Mouse (Mus musculus) limb, embryonic 13.5 days (tissue): ENCODE data around the gene Gm49380. TPM values are rescaled to one million over a fixed set of nuclear protein-coding genes. Genes with fewer than 3 reads are reported as not detected.

ENCODE experiments used
- ATAC-seq: fragments of 200-750 bp; cut with Nextera tagmentation; 2 replicates; pipeline ENCODE4 v1.8.0; 2017; ENCODE audit warnings: low read depth, moderate number of reproducible peaks, moderate TSS enrichment; ENCODE audit not compliant: low FRiP score
- H3K27ac ChIP-seq: fragments of 300-500 bp; sonication (generic); 2 replicates; pipeline ENCODE4 v1.5.1; 2015; ENCODE audit warnings: inconsistent platforms, mild to moderate bottlenecking, moderate library complexity
- H3K27me3 ChIP-seq: fragments of 300-500 bp; sonication (generic); 2 replicates; pipeline ENCODE4 v1.6.1; 2015; ENCODE audit warnings: mild to moderate bottlenecking, inconsistent platforms
- H3K36me3 ChIP-seq: fragments of 300-500 bp; sonication (generic); 2 replicates; pipeline ENCODE4 v1.6.1; 2015; ENCODE audit warnings: inconsistent platforms, mild to moderate bottlenecking, moderate library complexity
- H3K4me1 ChIP-seq: fragments of 300-500 bp; sonication (generic); 2 replicates; pipeline ENCODE4 v1.6.1; 2015; ENCODE audit warnings: inconsistent platforms
- H3K4me2 ChIP-seq: fragments of 300-500 bp; sonication (generic); replicated peaks from 2 replicates; pipeline ENCODE4 v1.6.1; 2015; ENCODE audit warnings: inconsistent platforms, mild to moderate bottlenecking, moderate library complexity
- H3K4me3 ChIP-seq: fragments of 300-500 bp; sonication (generic); 2 replicates; pipeline ENCODE4 v1.5.1; 2015; ENCODE audit warnings: moderate library complexity, mild to moderate bottlenecking, inconsistent platforms
- H3K9ac ChIP-seq: fragments of 300-500 bp; sonication (generic); 2 replicates; pipeline ENCODE4 v1.6.1; 2015; ENCODE audit warnings: mild to moderate bottlenecking, inconsistent platforms
- H3K9me3 ChIP-seq: fragments of 300-500 bp; sonication (generic); 2 replicates; pipeline ENCODE4 v1.6.1; 2016; ENCODE audit warnings: inconsistent platforms
- WGBS: fragments of 180-500 bp; shearing (Covaris S2); methylation state at CpG from one replicate; pipeline ENCODE4 v1.1.7; 2015; 5-methylcytosine and 5-hydroxymethylcytosine counted together
- polyA plus RNA-seq: library from polyadenylated mRNA; unstranded; fragments of >200 nt; fragmentation: Nextera tagmentation; extraction: Ambion mirVana; gene quantifications from 2 replicates; pipeline ENCODE4 v1.2.1, GENCODE M21; 2015

Gm49380 gene
- polyA plus RNA-seq, 1 experiment from 2014 or later, result 0.10 TPM

- Histone ChIP-seq H3K27ac (no peak overlapping the region), H3K27me3 (peaks cover 52% of the 10 kb centered on the region), H3K4me3 (peak overlapping the region; percentile 64), H3K9me3 (no peaks in the 10 kb centered on the region), H3K36me3 (peaks cover 5% of the 10 kb centered on the region; the same call in 1 of the 2 replicates), H3K4me1 (peaks cover 72% of the 10 kb centered on the region), H3K4me2 (peak overlapping the region; percentile 98), H3K9ac (peak overlapping the region; percentile 75)
- 3% methylated on average over 10 of the region's 10 CpGs for WGBS
- no peak for ATAC-seq
Observed at GRCm38 (mm10) chr9:44085276-44085675, 28.0 kb downstream of the Gm49380 start.

GRCm38 (mm10) chr9:44084659-44085229 is 28.6 kb downstream of the Gm49380 start:
- ATAC-seq, result peak; percentile 71
- Histone ChIP-seq H3K27me3 (peaks cover 52% of the 10 kb centered on the region), H3K4me2 (peak overlapping the region; percentile 98), H3K36me3 (no peaks in the 10 kb centered on the region), H3K27ac (no peak overlapping the region), H3K4me3 (peak overlapping the region; percentile 64), H3K9me3 (no peaks in the 10 kb centered on the region), H3K9ac (peak overlapping the region; percentile 75), H3K4me1 (peaks cover 73% of the 10 kb centered on the region)
- WGBS, result under 1% methylated on average over 61 of the region's 62 CpGs

DNA sequence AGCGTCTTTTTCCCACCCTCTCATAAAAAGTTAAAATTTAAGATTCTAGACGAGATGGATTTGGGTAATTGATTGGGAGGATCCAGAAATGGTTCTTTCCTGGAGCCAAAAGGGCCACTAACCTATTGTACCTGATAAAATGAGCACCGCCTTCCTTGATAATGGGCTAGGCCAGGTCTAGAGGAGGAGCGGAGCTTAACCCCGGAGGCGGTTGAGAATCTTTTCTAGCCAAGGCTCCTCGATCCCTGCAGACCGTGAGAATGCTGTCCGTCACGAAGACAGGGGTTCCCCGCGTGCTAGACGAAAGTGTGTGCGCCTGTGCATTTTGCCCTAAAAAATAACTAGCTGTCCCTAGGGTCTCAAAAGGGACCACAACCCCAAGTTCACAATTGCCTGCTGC is 29.1 kb downstream of the Gm49380 start:
- WGBS, result 1% methylated on average over 14 of the region's 14 CpGs
- Histone ChIP-seq H3K27ac (no peak overlapping the region), H3K4me2 (peak overlapping the region; percentile 98), H3K4me1 (peaks cover 72% of the 10 kb centered on the region), H3K4me3 (peak overlapping the region; percentile 64), H3K9ac (peak overlapping the region; percentile 75; the same call in 1 of the 2 replicates), H3K9me3 (no peaks in the 10 kb centered on the region), H3K36me3 (no peaks in the 10 kb centered on the region), H3K27me3 (peaks cover 52% of the 10 kb centered on the region)
- no peak for ATAC-seq

DNA sequence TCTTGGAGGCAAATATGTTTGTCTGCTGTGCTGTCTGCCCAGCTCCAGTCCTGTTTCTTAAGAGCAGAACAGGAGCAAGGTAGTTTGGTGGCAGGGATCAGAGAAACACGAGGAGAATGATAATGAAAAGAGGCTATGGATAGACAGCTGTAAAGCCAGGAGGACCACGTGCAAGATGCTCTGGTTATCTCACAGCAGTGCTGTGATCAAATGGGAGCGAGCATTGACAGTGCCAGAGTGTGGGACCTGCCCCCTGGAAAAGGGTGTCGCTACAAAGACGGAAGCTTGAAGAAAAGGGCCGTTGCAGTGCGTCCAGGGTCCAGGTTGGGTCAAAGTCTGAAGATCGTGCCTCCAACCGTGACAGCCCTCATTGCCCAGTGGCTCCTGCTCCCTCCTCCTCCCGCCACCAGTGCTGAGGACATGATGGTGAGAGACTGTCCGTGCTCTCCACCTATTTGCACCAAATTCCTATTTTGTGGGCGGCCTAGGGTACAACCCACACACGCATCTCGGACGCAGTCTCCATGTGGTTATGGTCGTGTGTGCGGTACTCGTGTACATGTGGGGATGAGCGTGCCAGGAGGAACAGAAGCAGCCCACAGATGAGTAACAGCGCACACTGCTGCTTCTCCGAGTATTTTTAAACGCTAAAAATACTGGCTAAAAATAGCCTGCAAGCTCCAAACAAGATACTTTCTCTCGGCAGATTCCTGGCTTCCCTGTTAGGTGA is 29.7 kb downstream of the Gm49380 start:
- H3K36me3 ChIP-seq, result no peaks in the 10 kb centered on the region
- H3K4me1 ChIP-seq, result peaks cover 76% of the 10 kb centered on the region
- H3K4me3 ChIP-seq, result peak overlapping the region; percentile 64
- 11% methylated on average over 23 of the region's 23 CpGs for WGBS
- H3K4me2 ChIP-seq, result peak overlapping the region; percentile 98
- peaks cover 52% of the 10 kb centered on the region for H3K27me3 ChIP-seq
- 0 out of 2 replicates have a peak overlapping the region, but pooled peaks have one; percentile 4 for H3K9ac ChIP-seq
- no peak for ATAC-seq
- no peaks in the 10 kb centered on the region for H3K9me3 ChIP-seq
- H3K27ac ChIP-seq, result no peak overlapping the region

GRCm38 (mm10) chr9:44082266-44082665 is 31.0 kb downstream of the Gm49380 start:
- peaks cover 67% of the 10 kb centered on the region for H3K4me1 ChIP-seq
- no peaks in the 10 kb centered on the region for H3K36me3 ChIP-seq
- H3K27me3 ChIP-seq, result peaks cover 42% of the 10 kb centered on the region
- 86% methylated on average over 5 of the region's 5 CpGs for WGBS
- H3K4me3 ChIP-seq, result no peak overlapping the region
- H3K27ac ChIP-seq, result no peak overlapping the region
- H3K9me3 ChIP-seq, result no peaks in the 10 kb centered on the region
- H3K4me2 ChIP-seq, result no peak overlapping the region
- H3K9ac ChIP-seq, result no peak overlapping the region
- no peak for ATAC-seq

DNA sequence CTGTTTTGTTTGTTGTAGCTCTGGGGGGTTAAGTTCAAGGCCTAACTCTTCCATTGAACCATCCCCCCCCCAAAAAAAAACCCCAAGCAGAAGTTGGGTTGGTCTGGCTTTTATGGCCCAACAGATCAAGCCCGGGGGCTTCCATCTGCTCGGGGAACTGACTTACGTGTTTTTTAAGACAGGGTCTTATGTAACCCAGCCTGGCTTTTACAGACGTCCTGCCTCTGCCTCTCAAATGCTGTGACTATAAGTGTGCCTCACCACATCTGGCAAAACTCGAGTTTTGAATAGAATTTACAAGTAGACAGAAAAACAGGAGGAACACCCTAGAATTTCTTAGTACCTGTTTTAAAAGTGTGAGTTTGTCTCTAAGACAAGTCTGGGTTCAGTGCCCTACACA is 31.7 kb downstream of the Gm49380 start:
- H3K4me3 ChIP-seq, result no peak overlapping the region
- H3K9me3 ChIP-seq, result no peaks in the 10 kb centered on the region
- 0 out of 2 replicates have a peak overlapping the region, but pooled peaks have one; percentile 17 for H3K4me2 ChIP-seq
- no peaks in the 10 kb centered on the region for H3K36me3 ChIP-seq
- H3K4me1 ChIP-seq, result peaks cover 63% of the 10 kb centered on the region
- 18% methylated on average over 5 of the region's 5 CpGs for WGBS
- no peak for ATAC-seq
- H3K9ac ChIP-seq, result no peak overlapping the region
- H3K27ac ChIP-seq, result no peak overlapping the region
- peaks cover 38% of the 10 kb centered on the region for H3K27me3 ChIP-seq

DNA sequence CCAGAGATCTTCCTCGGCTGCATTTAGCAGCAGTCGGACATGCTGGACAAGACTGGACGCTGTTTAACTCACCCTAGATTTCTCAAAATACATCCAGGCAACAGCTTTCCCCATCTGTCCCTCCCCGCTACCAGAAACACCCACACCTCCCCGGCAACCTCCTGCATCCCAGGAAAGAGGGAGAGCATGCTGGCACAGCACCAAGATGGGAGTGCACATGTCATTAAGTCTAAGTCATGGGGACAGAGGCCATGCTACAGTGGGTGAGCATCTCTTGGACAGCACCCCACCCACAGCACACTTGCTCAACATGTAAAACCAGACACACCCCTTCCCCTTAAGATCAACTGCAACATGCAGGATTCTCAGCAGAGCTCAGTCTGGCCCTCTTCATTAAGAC is 32.3 kb downstream of the Gm49380 start:
- 70% methylated on average over 5 of the region's 5 CpGs for WGBS
- H3K9ac ChIP-seq, result no peak overlapping the region
- H3K9me3 ChIP-seq, result no peaks in the 10 kb centered on the region
- H3K4me3 ChIP-seq, result no peak overlapping the region
- H3K36me3 ChIP-seq, result no peaks in the 10 kb centered on the region
- ATAC-seq, result no peak
- peaks cover 32% of the 10 kb centered on the region for H3K27me3 ChIP-seq
- no peak overlapping the region for H3K4me2 ChIP-seq
- no peak overlapping the region for H3K27ac ChIP-seq
- H3K4me1 ChIP-seq, result peaks cover 59% of the 10 kb centered on the region

DNA sequence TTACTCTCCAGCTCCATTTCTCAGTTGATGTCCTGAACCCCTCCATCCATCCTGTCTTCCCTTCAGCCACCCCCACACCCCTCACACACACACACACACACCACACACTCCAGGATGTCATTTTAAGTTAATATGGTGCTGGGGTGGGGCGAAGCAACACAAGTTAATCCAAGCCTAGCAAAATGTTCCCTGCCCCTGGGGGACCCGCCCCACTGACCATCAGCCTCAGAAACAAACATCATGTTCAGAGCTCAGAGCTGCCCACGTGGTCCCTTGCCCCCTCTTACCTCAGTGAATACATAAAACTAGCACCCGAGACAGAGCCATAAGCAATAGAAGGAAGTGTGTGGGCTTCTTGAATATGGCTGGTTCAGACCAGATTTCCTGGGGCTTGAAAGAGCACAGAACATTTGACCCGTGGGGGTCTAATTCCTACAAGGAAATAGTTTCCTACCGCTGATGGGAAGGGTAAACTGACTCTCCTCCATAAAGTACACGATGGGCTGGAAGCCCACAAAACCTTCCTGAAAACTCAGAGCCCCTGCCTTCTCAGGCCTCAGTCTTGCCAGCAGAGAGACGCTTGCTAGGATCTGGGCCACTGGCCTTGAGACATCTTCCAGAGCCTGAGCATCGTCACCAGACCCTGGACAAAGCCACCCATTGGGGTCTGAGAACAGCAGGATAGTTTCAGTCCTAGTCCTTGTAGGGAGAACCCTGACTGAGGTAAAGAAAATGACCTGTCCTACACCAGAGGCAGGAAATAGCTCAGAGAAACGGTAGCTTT is 33.1 kb downstream of the Gm49380 start:
- Histone ChIP-seq H3K9ac (no peak overlapping the region), H3K4me1 (peaks cover 53% of the 10 kb centered on the region), H3K27ac (no peak overlapping the region), H3K9me3 (no peaks in the 10 kb centered on the region), H3K27me3 (peaks cover 24% of the 10 kb centered on the region), H3K4me2 (no peak overlapping the region), H3K36me3 (no peaks in the 10 kb centered on the region), H3K4me3 (no peak overlapping the region)
- 57% methylated on average over 10 of the region's 10 CpGs for WGBS
- ATAC-seq, result no peak

GRCm38 (mm10) chr9:44078955-44079756 is 34.1 kb downstream of the Gm49380 start:
- peaks cover 47% of the 10 kb centered on the region for H3K4me1 ChIP-seq
- H3K27ac ChIP-seq, result no peak overlapping the region
- H3K9me3 ChIP-seq, result no peaks in the 10 kb centered on the region
- H3K9ac ChIP-seq, result no peak overlapping the region
- peaks cover 20% of the 10 kb centered on the region for H3K27me3 ChIP-seq
- no peak overlapping the region for H3K4me3 ChIP-seq
- 30% methylated on average over 15 of the region's 16 CpGs for WGBS
- no peaks in the 10 kb centered on the region for H3K36me3 ChIP-seq
- peak; percentile 82 for ATAC-seq
- H3K4me2 ChIP-seq, result 0 out of 2 replicates have a peak overlapping the region, but pooled peaks have one; percentile 21

- no peaks in the 10 kb centered on the region for H3K9me3 ChIP-seq
- 79% methylated on average over 10 of the region's 10 CpGs for WGBS
- no peak overlapping the region for H3K9ac ChIP-seq
- no peak for ATAC-seq
- peaks cover 11% of the 10 kb centered on the region for H3K27me3 ChIP-seq
- H3K4me1 ChIP-seq, result peaks cover 39% of the 10 kb centered on the region
- 0 out of 2 replicates have a peak overlapping the region, but pooled peaks have one; percentile 21 for H3K4me2 ChIP-seq
- H3K4me3 ChIP-seq, result no peak overlapping the region
- no peak overlapping the region for H3K27ac ChIP-seq
- no peaks in the 10 kb centered on the region for H3K36me3 ChIP-seq
Observed at GRCm38 (mm10) chr9:44078136-44078797, 35.0 kb downstream of the Gm49380 start.

- no peaks in the 10 kb centered on the region for H3K9me3 ChIP-seq
- no peaks in the 10 kb centered on the region for H3K36me3 ChIP-seq
- ATAC-seq, result no peak
- no peak overlapping the region for H3K4me2 ChIP-seq
- peaks cover 46% of the 10 kb centered on the region for H3K4me1 ChIP-seq
- 86% methylated on average over 11 of the region's 11 CpGs for WGBS
- no peak overlapping the region for H3K9ac ChIP-seq
- no peak overlapping the region for H3K4me3 ChIP-seq
- peaks cover 3% of the 10 kb centered on the region; the same call in 1 of the 2 replicates for H3K27me3 ChIP-seq
- H3K27ac ChIP-seq, result no peak overlapping the region
Observed at GRCm38 (mm10) chr9:44077266-44077910, 35.9 kb downstream of the Gm49380 start.
